Mouse (Mus musculus) urinary bladder, adult 18-20 months (tissue): ENCODE results near the gene Fbxw28.
"Not testable (repeated sequence)": the region's sequence is repeated elsewhere in the genome, so short reads cannot be mapped to it uniquely, and the experiment has no call there.

ENCODE experiments used
- DNase-seq, 2 experiments: peaks; one replicate each; pipeline ENCODE4 v3.0.0; 2022; ENCODE audit warnings: low spot score in 2 of 2, mixed read lengths in 2 of 2

Fbxw28 gene

DNA sequence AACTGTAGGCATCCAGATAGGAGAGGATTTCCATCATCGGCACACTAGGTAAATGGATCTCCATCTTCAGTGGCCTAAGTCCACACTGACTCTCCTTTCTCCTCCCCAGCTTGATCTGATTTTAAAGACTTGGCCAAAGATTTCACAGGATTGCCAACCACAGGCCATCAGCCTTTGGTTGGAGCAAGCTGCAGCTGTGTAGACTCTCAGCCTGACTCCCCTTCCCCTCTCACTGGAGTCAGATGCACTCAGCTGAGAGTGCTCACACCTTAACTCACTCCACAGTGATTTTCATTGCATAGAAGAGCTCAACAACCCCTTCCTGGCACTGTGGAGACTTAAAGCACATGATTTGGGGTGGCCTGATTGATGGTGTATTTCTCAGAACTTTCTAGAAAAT lies at the start of gene Fbxw28:
Fbxw28 (minus strand) TSS at position 101 of the 400 bp plus-strand sequence.
- not testable (repeated sequence) for DNase-seq

DNA sequence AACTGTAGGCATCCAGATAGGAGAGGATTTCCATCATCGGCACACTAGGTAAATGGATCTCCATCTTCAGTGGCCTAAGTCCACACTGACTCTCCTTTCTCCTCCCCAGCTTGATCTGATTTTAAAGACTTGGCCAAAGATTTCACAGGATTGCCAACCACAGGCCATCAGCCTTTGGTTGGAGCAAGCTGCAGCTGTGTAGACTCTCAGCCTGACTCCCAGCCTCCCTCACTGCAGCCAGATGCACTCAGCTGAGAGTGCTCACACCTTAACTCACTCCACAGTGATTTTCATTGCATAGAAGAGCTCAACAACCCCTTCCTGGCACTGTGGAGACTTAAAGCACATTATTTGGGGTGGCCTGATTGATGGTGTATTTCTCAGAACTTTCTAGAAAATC lies 51.9 kb downstream of the Fbxw28 start, which contains the start of gene Fbxw14:
Fbxw14 (minus strand) TSS at position 101 of the 400 bp plus-strand sequence.
- not testable (repeated sequence) for DNase-seq
